In the genomic region with DNA sequence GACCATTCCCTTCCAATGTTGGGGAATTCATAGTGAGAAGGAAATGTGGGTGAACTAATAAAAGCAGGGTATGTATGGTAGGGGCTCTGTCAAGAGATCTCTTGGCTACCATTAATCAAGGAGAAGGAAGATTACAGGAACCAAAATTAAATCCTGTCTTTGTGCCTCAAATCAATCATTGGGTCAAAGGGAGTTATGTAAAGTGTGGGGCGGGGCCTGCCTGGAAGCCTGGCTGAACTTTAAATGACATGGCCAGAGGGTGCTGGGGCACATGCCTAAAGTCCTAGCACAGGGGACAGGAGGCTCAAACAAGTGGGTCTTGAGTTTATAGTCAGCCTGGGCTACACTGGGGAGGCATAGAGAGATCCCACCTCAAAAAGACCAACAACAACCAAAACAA, we compare ENCODE assay signal across 15 mouse cellular contexts.
"Had no signal": no experiment of that assay in that cellular context is flagged by ENCODE, and none has a peak within 500 bp of the region (broad histone marks: within the 10 kb centered on the region; RNA-seq: fewer than 3 reads in every experiment).

No protein-coding gene starts in this region.

- H3K27me3 ChIP-seq: neural tube, embryonic 15.5 days had no signal

- DNase-seq: kidney, adult 11 months; layer of hippocampus, adult 9-11 months; layer of hippocampus, postnatal 36 days; left cerebral cortex, postnatal 4 days; lung, adult 2 months; lung, postnatal 4 days; midbrain, embryonic 14.5 days; right cerebral cortex, adult 18-20 months; right cerebral cortex, postnatal 25 days; thymus, postnatal 36 days had no signal

- H3K4me2 ChIP-seq: neural tube, embryonic 15.5 days had no signal

- H3K27ac ChIP-seq: liver, embryonic 14.5 days; midbrain, embryonic 10.5 days; neural tube, embryonic 15.5 days had no signal

- H3K4me3 ChIP-seq: midbrain, embryonic 10.5 days; myocyte; neural tube, embryonic 15.5 days had no signal

- H3K36me3 ChIP-seq: midbrain, embryonic 10.5 days; neural tube, embryonic 15.5 days had no signal

- H3K9ac ChIP-seq: liver, embryonic 14.5 days; neural tube, embryonic 15.5 days had no signal

- ATAC-seq: lung, postnatal 0 days had no signal

- H3K9me3 ChIP-seq: midbrain, embryonic 10.5 days; neural tube, embryonic 15.5 days had no signal
